Mouse (Mus musculus): Measurements from ENCODE around the gene Apba3. TPM values are rescaled to one million over a fixed set of nuclear protein-coding genes. Genes with fewer than 3 reads are reported as not detected.
"Not testable (repeated sequence)": the region's sequence is repeated elsewhere in the genome, so short reads cannot be mapped to it uniquely, and the experiment has no call there.

Gene Apba3
- 45.3 and 46.3 TPM in 2 replicates for polyA plus RNA-seq (2014; fragmentation: Nextera tagmentation; extraction: Ambion mirVana)

DNA sequence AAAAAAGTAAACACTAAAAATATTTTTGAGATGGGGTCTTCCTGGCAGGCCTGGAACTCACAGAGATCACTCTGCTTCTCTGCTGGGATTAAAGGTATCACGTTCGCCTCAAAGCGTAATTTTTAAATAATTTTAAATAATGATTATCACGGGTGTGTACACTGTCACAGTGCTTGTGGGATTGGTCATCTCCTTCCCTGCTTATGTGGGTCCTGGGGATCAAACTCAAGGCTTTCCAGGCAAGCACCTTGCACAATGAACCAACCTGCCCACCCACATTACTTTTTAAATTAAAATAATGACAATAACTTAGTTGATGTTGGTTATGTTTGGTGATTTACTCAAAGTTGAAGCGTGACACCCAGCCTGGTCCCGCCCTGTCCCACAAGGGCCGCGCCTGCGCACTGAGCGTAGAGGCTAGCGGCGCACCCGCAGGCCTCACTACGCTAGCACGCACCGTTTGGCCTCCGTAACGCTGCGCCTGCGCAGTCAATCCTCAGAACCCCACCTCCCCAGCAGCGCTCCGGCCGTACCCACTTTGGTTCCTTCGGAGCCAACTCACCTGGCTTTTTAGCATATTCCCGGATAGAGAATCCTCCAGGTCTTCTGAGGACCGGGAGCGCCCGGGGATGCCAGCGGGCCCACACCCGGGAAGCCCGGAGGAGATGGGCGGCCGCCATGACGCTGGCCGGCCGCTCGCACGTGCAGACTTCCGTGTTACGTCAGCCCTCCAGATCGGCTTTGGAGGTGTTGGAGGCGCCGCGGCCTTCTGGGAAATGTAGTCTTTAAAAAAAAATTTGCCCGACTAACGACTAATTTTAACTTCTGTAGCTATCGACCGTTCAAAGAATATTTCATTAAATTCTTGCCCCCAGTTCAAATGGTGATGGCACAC lies at the start of gene Apba3, which contains the start of gene Mrpl54:
Apba3 (plus strand) TSS at position 750 of the 895 bp plus-strand sequence.
Mrpl54 (minus strand) TSS at position 724 of the 895 bp plus-strand sequence.
- peak; percentile 90 for ATAC-seq (ENCODE audit: insufficient number of reproducible peaks, low FRiP score, low TSS enrichment, low read depth)
- Histone ChIP-seq H3K27ac (replicated peaks; ENCODE audit: low read depth, low read length) (no peak within 1 kb of the TSS; the same call in 1 of the 2 replicates), H3K9me3 (ENCODE audit: control insufficient read depth, low read length) (no peaks in the 10 kb centered on the region)

DNA sequence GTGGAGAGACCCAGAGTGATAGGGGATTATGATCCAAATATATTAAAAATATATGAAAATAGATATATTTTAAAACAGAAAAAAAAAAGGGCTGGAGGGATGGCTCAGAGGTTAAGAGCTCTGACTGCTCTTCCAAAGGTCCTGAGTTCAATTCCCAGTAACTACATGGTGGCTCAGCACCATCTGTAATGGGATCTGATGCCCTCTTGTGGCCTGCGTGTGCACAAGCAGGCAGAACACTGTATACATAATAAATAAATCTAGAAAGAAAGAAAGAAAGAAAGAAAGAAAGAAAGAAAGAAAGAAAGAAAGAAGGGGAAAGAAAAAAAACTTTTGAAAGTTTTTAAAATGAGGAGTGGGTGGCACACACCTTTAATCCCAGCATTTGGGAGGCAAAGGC lies 49.5 kb upstream of the Apba3 start:
- not testable (repeated sequence) for H3K36me3 ChIP-seq (ENCODE audit: control insufficient read depth, insufficient read depth, low read length); H3K4me2 ChIP-seq (ENCODE audit: low read depth, severe bottlenecking); H3K9me3 ChIP-seq (ENCODE audit: control insufficient read depth, low read length); H3K27me3 ChIP-seq (ENCODE audit: control insufficient read depth, insufficient read depth, low read length); H3K9ac ChIP-seq (ENCODE audit: low read length); H3K4me3 ChIP-seq (ENCODE audit: low read depth, low read length); H3K27ac ChIP-seq (replicated peaks; ENCODE audit: low read depth, low read length); H3K4me1 ChIP-seq (ENCODE audit: control insufficient read depth, insufficient read depth, low read length); DNase-seq (ENCODE audit: low spot score); ATAC-seq (ENCODE audit: insufficient number of reproducible peaks, low FRiP score, low TSS enrichment, low read depth)
- WGBS = 22% methylated on average over 1 of the region's 1 CpGs

More for the DNA sequence above, at the start of gene Apba3, which contains the start of gene Mrpl54:
- peak; percentile 95 for DNase-seq (ENCODE audit: low spot score)
- WGBS = 1% methylated on average over 48 of the region's 48 CpGs
- H3K27me3 ChIP-seq (ENCODE audit: control insufficient read depth, insufficient read depth, low read length) = no peaks in the 10 kb centered on the region
- peaks cover 10% of the 10 kb centered on the region; the same call in 1 of the 2 replicates for H3K36me3 ChIP-seq (ENCODE audit: control insufficient read depth, insufficient read depth, low read length)
- peak within 1 kb of the TSS; percentile 70 for H3K4me3 ChIP-seq (ENCODE audit: low read depth, low read length)
- peak within 1 kb of the TSS; percentile 83 for H3K9ac ChIP-seq (ENCODE audit: low read length)
- H3K4me2 ChIP-seq (ENCODE audit: low read depth, severe bottlenecking) = peak within 1 kb of the TSS; percentile 67
- H3K4me1 ChIP-seq (ENCODE audit: control insufficient read depth, insufficient read depth, low read length) = 0 out of 2 replicates have a peak, but pooled peaks cover 2% of the 10 kb centered on the region

DNA sequence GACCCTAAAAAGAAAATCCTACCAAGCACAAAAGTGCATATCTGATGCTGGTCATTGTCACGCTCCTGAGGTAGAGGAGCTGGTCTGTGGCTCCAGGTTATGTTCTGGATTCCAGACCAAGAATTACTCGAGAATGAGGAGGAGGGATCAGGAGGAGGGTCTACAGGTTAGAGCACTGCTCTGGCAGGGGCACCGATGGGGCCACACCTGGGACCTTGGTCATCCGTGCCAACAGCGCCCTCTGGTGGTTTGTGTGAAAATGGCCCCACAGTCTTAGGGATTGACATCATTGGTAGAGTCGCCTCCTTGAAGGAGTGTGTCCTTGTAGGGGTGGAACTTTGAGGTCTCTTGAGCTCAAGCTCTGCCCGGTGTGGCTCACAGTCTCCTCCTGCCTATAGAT lies 48.8 kb upstream of the Apba3 start:
- Histone ChIP-seq H3K4me3 (ENCODE audit: low read depth, low read length) (no peak overlapping the region), H3K27ac (replicated peaks; ENCODE audit: low read depth, low read length) (no peak overlapping the region), H3K9ac (ENCODE audit: low read length) (no peak overlapping the region), H3K4me1 (ENCODE audit: control insufficient read depth, insufficient read depth, low read length) (no peaks in the 10 kb centered on the region), H3K4me2 (ENCODE audit: low read depth, severe bottlenecking) (no peak overlapping the region), H3K27me3 (ENCODE audit: control insufficient read depth, insufficient read depth, low read length) (no peaks in the 10 kb centered on the region), H3K36me3 (ENCODE audit: control insufficient read depth, insufficient read depth, low read length) (no peaks in the 10 kb centered on the region), H3K9me3 (ENCODE audit: control insufficient read depth, low read length) (no peaks in the 10 kb centered on the region)
- ATAC-seq (ENCODE audit: insufficient number of reproducible peaks, low FRiP score, low TSS enrichment, low read depth) (no peak), DNase-seq (ENCODE audit: low spot score) (peak; percentile 77)
- 37% methylated on average over 7 of the region's 7 CpGs for WGBS

DNA sequence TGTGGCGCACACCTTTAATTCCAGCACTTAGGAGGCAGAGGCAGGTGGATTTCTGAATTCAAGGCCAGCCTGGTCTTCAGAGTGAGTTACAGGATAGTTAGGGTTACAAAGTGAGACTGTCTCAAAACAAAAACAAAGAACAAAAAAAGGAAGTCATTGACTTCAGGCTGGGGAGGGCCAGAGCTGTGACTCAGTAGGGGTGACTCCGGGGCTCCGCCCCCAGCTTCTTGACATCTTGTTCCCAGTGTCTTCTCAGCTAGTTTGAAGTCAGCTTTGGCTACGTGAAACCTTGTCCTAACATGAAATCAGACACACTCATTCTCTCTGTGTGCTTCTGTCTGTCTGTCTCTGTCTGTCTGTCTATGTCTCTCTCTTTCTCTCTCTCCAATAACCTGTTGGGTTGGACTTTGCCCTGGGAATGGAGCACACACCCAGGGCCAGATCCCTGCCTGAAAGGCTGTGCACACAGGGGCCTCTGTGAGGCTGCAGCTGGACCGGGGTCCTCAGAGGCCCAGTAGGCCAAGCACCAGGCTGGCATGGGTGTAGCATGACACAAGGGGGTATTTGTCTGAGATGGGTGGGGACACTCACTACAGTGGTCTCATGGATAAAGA lies 45.3 kb upstream of the Apba3 start:
- no peak overlapping the region for H3K9ac ChIP-seq (ENCODE audit: low read length)
- H3K36me3 ChIP-seq (ENCODE audit: control insufficient read depth, insufficient read depth, low read length) = no peaks in the 10 kb centered on the region
- no peak overlapping the region for H3K4me2 ChIP-seq (ENCODE audit: low read depth, severe bottlenecking)
- no peaks in the 10 kb centered on the region for H3K9me3 ChIP-seq (ENCODE audit: control insufficient read depth, low read length)
- H3K27me3 ChIP-seq (ENCODE audit: control insufficient read depth, insufficient read depth, low read length) = no peaks in the 10 kb centered on the region
- no peak overlapping the region for H3K4me3 ChIP-seq (ENCODE audit: low read depth, low read length)
- WGBS = 92% methylated on average over 5 of the region's 5 CpGs
- ATAC-seq (ENCODE audit: insufficient number of reproducible peaks, low FRiP score, low TSS enrichment, low read depth) (no peak), DNase-seq (ENCODE audit: low spot score) (no peak)
- no peak overlapping the region for H3K27ac ChIP-seq (replicated peaks; ENCODE audit: low read depth, low read length)
- H3K4me1 ChIP-seq (ENCODE audit: control insufficient read depth, insufficient read depth, low read length) = no peaks in the 10 kb centered on the region

DNA sequence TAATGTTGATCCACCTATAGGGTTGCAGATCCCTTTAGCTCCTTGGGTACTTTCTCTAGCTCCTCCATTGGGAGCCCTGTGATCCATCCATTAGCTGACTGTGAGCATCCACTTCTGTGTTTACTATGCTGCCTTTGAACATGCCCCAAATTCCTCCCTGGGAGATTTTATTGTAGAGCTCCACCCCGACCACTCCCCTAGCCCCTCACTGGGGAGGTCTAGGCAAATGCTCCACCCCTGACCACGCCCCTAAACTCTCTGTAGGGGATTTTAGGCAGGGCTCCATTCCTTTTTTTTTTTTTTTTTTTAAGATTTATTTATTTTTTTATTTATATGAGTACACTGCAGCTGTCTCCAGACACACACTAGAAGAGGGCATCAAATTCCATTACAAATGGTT lies 43.0 kb upstream of the Apba3 start:
- not testable (repeated sequence) for ATAC-seq (ENCODE audit: insufficient number of reproducible peaks, low FRiP score, low TSS enrichment, low read depth); H3K4me2 ChIP-seq (ENCODE audit: low read depth, severe bottlenecking); H3K27me3 ChIP-seq (ENCODE audit: control insufficient read depth, insufficient read depth, low read length); H3K4me1 ChIP-seq (ENCODE audit: control insufficient read depth, insufficient read depth, low read length); H3K36me3 ChIP-seq (ENCODE audit: control insufficient read depth, insufficient read depth, low read length); DNase-seq (ENCODE audit: low spot score); H3K9ac ChIP-seq (ENCODE audit: low read length); H3K27ac ChIP-seq (replicated peaks; ENCODE audit: low read depth, low read length); H3K4me3 ChIP-seq (ENCODE audit: low read depth, low read length); H3K9me3 ChIP-seq (ENCODE audit: control insufficient read depth, low read length)
- WGBS = 43% methylated on average over 2 of the region's 2 CpGs

DNA sequence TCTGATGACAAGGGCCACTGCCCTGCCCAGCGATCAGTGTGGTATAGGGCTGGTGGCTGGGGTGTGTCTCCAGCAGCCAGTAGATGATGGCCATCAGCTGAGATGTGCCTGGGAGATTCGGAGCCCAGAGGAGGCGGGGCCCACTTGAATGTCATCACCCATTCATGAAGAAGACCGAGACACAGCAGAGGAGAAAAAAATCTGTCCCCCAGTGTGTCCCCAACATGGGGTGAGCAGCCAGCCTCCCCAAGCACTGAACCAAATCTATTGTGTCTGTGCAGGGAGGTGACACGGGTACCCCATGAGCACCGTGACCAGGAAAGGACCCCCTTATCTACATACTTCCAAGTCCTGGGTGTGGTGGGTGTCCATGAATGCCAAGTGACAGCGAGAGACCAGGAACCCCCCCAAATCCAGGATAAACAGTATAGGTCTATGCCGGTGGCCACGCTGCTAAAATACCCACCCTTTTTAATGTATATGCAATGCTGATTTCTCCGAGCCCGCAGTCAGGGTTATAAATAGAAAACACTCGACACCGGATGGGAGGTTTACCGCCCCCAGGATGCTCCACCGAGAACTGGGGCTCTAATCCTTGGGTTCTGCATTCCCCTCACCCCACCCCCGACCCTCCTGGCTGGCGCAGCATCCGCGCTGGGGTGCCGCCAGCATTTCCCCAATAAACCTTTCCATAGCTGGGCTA lies 36.9 kb upstream of the Apba3 start:
- Histone ChIP-seq H3K9me3 (ENCODE audit: control insufficient read depth, low read length) (no peaks in the 10 kb centered on the region), H3K4me1 (ENCODE audit: control insufficient read depth, insufficient read depth, low read length) (0 out of 2 replicates have a peak, but pooled peaks cover 3% of the 10 kb centered on the region), H3K27ac (replicated peaks; ENCODE audit: low read depth, low read length) (no peak overlapping the region), H3K27me3 (ENCODE audit: control insufficient read depth, insufficient read depth, low read length) (peaks cover 25% of the 10 kb centered on the region), H3K4me3 (ENCODE audit: low read depth, low read length) (no peak overlapping the region), H3K4me2 (ENCODE audit: low read depth, severe bottlenecking) (no peak overlapping the region), H3K9ac (ENCODE audit: low read length) (no peak overlapping the region), H3K36me3 (ENCODE audit: control insufficient read depth, insufficient read depth, low read length) (no peaks in the 10 kb centered on the region)
- no peak for DNase-seq (ENCODE audit: low spot score)
- WGBS = 10% methylated on average over 20 of the region's 20 CpGs
- ATAC-seq (ENCODE audit: insufficient number of reproducible peaks, low FRiP score, low TSS enrichment, low read depth) = no peak

DNA sequence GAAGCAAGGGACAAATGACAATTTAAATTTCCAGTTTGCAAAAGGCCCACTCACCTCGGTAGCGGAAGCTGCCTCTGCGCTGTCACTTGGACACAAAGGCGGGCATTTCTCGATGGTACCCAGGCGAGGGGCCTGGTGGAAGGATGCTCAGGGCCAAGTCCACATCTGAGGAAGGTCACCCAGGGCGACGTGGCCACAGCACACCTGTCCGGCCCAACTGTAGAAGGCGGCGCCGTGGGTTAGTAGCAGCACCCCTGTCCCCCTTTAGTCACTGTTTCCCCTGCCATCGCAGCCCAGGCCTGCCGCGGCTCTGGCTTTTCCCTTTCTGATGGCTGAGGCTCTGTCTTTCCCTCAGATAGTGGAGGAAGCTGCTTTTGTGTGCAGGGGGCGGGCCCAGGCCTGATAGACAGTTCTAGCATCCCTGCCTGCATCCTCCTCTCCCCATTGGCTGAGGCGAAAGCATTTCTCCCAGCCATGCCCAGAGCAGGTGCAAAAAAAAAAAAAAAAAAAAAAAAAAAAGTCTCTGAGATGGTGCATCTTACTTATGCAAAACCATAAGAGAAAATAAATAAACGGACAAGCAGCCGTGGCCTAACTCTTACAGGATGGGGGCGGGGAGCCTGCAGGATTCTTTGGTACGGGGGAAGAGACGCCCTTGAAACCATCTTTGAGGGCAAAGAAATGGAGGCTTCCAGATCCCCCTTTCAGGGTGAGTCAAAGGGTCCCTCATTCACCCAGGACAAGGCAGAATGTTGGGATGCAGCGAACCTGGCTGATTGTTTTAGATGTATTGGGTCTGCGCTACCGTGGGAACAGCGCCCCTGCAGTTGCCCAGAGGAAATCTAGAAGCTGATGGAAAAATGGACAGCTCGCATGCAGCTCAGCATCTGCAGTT lies 36.1 kb upstream of the Apba3 start, which contains the start of gene Atcay:
Atcay (minus strand) TSS at position 396 of the 895 bp plus-strand sequence.
- peak; percentile 52 for DNase-seq (ENCODE audit: low spot score)
- Histone ChIP-seq H3K4me3 (ENCODE audit: low read depth, low read length) (no peak within 1 kb of the TSS), H3K27me3 (ENCODE audit: control insufficient read depth, insufficient read depth, low read length) (peaks cover 25% of the 10 kb centered on the region), H3K9ac (ENCODE audit: low read length) (no peak within 1 kb of the TSS), H3K9me3 (ENCODE audit: control insufficient read depth, low read length) (no peaks in the 10 kb centered on the region), H3K4me1 (ENCODE audit: control insufficient read depth, insufficient read depth, low read length) (0 out of 2 replicates have a peak, but pooled peaks cover 3% of the 10 kb centered on the region), H3K36me3 (ENCODE audit: control insufficient read depth, insufficient read depth, low read length) (no peaks in the 10 kb centered on the region), H3K27ac (replicated peaks; ENCODE audit: low read depth, low read length) (no peak within 1 kb of the TSS), H3K4me2 (ENCODE audit: low read depth, severe bottlenecking) (0 out of 2 replicates have a peak within 1 kb of the TSS, but pooled peaks have one; percentile 3)
- ATAC-seq (ENCODE audit: insufficient number of reproducible peaks, low FRiP score, low TSS enrichment, low read depth) = no peak
- whole genome bisulfite sequencing = 11% methylated on average over 27 of the region's 27 CpGs

All from limb, embryonic 11.5 days (tissue).